Mouse (Mus musculus) liver, postnatal 0 days (tissue): ENCODE data around the gene Ndufab1. TPM values are rescaled to one million over a fixed set of nuclear protein-coding genes. Genes with fewer than 3 reads are reported as not detected.
"Not testable (repeated sequence)": the region's sequence is repeated elsewhere in the genome, so short reads cannot be mapped to it uniquely, and the experiment has no call there.

ENCODE experiments used
- ATAC-seq: fragments of 200-750 bp; cut with Nextera tagmentation; 2 replicates; pipeline ENCODE4 v1.8.0; 2017; ENCODE audit warnings: mild to moderate bottlenecking, moderate library complexity
- DNase-seq: peaks from one replicate; pipeline ENCODE4 v3.0.0-alpha.2; 2016
- H3K27ac ChIP-seq: fragments of 300-500 bp; sonication (generic); 2 replicates; pipeline ENCODE4 v1.5.1; 2014; ENCODE audit warnings: antibody characterized with exemption, moderate library complexity, mild to moderate bottlenecking, low read depth
- H3K27me3 ChIP-seq: fragments of 300-500 bp; sonication (generic); 2 replicates; pipeline ENCODE4 v1.6.1; 2014; ENCODE audit warnings: low read length, control low read depth, mixed read lengths; ENCODE audit not compliant: insufficient read depth
- H3K36me3 ChIP-seq: fragments of 300-500 bp; sonication (generic); replicated peaks from 2 replicates; pipeline ENCODE4 v1.6.1; 2014; ENCODE audit warnings: mild to moderate bottlenecking, control low read depth, low read length, moderate library complexity, mixed read lengths; ENCODE audit not compliant: insufficient read depth
- H3K4me1 ChIP-seq: fragments of 300-500 bp; sonication (generic); 2 replicates; pipeline ENCODE4 v1.6.1; 2014; ENCODE audit warnings: antibody characterized with exemption, mild to moderate bottlenecking, control low read depth; ENCODE audit not compliant: insufficient read depth
- H3K4me2 ChIP-seq: fragments of 300-500 bp; sonication (generic); 2 replicates; pipeline ENCODE4 v1.6.1; 2014; ENCODE audit warnings: low read depth, mild to moderate bottlenecking, low read length, moderate library complexity, mixed read lengths
- H3K4me3 ChIP-seq: fragments of 300-500 bp; sonication (generic); 2 replicates; pipeline ENCODE4 v1.5.1; 2014; ENCODE audit warnings: low read depth, low read length
- H3K9ac ChIP-seq: fragments of 300-500 bp; sonication (generic); replicated peaks from 2 replicates; pipeline ENCODE4 v1.6.1; 2014; ENCODE audit warnings: mild to moderate bottlenecking, moderate library complexity
- H3K9me3 ChIP-seq: fragments of 300-500 bp; sonication (generic); 2 replicates; pipeline ENCODE4 v1.6.1; 2016; ENCODE audit warnings: mild to moderate bottlenecking, control low read depth, low read length, mixed read lengths
- CTCF ChIP-seq: sonication (generic); IDR thresholded peaks from 2 replicates; pipeline ENCODE4 v1.5.1; 2016; ENCODE audit warnings: antibody characterized with exemption, low read depth
- EP300 ChIP-seq: IDR thresholded peaks from 2 replicates; pipeline ENCODE4 v1.6.1; 2016; ENCODE audit warnings: antibody characterized with exemption, low read depth, mild to moderate bottlenecking
- WGBS: fragments of 180-500 bp; shearing (Covaris S2); extraction: QIAGEN DNeasy Blood & Tissue Kit; methylation state at CpG from one replicate; pipeline ENCODE4 v1.1.7; 2014; ENCODE audit not compliant: insufficient replicate concordance; 5-methylcytosine and 5-hydroxymethylcytosine counted together
- polyA plus RNA-seq: library from polyadenylated mRNA; unstranded; fragments of >200 nt; fragmentation: Nextera tagmentation; extraction: Ambion mirVana; gene quantifications from 2 replicates; pipeline ENCODE4 v1.2.1, GENCODE M21; 2015

Ndufab1 gene
- polyA plus RNA-seq, 1 experiment from 2014 or later, result 564 TPM

DNA sequence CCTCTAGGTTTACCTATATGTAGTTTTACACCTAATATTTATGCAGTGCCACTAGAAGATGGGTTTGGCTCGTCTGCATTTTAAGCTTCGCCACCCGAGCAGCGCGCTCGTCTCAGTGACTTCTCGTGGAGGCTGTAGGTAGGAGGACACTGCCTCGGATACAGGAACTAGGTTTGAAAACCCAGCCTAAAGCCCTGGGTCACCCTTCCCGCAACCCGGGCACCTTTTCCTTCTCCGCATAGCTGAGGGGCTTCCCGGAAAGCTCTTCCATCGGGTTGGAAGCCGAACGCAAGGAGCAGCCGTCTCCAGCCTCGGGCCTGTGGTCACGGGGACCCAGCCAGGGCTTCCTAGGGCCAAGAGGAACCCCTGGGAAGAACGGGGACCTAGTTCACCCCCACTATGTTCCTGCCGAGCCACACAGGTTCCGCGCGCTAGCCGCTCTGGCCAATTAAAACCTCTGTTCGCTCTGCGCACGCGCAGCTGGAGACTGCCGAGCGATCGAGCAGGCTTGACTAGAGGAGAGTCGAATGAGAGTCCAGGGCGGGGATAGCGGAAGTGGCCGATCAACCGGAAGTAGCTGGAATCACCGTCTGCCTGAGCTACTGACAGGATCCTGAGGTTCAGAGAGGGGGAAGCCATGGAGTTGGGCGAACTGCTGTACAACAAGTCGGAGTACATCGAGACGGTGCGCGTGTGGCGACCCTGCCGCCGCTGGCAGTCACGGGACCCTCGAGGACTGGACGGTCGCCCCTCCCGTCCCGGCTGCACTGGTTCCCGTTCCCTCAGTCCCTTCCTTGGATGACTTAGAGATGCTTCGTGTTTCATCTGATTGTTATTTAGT lies 31.0 kb upstream of the Ndufab1 start, which contains the start of the genes Palb2 and Dctn5:
Gene Palb2 (minus strand): TSS at position 489 of the 841 bp plus-strand sequence.
Gene Dctn5 (plus strand): TSS at position 545 of the 841 bp plus-strand sequence.
- Histone ChIP-seq H3K4me2 (peak within 1 kb of the TSS; percentile 82), H3K9ac (peak within 1 kb of the TSS; percentile 84), H3K36me3 (peaks cover 30% of the 10 kb centered on the region), H3K4me1 (peaks cover 7% of the 10 kb centered on the region), H3K9me3 (no peaks in the 10 kb centered on the region), H3K4me3 (peak within 1 kb of the TSS; percentile 75), H3K27me3 (no peaks in the 10 kb centered on the region), H3K27ac (peak within 1 kb of the TSS; percentile 75)
- WGBS, result under 1% methylated on average over 54 of the region's 54 CpGs
- DNase-seq (peak; percentile 99), ATAC-seq (peak; percentile 100)
- TF ChIP-seq CTCF, result no peak
- no peak for TF ChIP-seq EP300

DNA sequence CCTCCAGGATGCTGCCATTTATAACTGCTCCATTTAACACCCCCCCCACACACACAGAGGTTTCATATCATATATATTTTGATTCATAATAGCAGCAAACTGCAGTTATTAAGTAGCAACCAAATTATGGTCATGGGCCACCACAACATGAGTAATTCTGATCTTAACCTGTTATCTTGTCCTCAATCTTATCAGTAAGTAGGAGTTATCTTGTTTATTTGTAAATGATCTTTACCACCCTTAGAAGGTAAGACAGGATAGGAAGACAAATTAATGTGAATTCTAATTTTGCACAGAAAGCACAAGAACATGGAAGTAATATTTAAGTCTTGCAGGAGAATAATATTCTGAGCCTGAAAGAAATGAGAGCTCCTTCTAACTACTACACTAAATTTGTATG lies 30.1 kb upstream of the Ndufab1 start:
- TF ChIP-seq EP300, result no peak
- TF ChIP-seq CTCF, result no peak
- H3K9ac ChIP-seq, result peak overlapping the region; percentile 84

DNA sequence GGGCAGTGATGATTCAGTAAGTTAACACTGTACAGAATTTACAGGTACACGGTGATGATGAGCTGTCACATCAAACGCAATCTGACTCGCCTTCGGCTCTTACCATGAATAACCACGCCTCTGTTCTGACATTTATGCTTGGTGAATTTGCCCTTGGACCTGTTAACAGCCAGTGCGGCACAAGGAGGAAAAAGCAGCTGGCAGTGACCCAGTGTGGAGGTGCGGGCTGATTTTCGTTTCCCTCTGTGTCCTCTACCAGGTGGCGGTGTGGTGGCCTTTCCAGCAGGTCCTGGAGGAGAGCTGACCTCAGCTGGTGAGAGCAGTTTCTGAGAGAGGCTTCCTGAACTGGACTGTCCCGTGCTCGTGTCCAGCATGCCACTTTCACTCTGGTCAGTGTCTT lies 25.3 kb upstream of the Ndufab1 start:
- H3K9me3 ChIP-seq, result no peaks in the 10 kb centered on the region
- H3K27ac ChIP-seq, result no peak overlapping the region
- H3K9ac ChIP-seq, result no peak overlapping the region
- peaks cover 2% of the 10 kb centered on the region for H3K4me1 ChIP-seq
- no peak overlapping the region for H3K4me2 ChIP-seq
- H3K36me3 ChIP-seq, result peaks cover 34% of the 10 kb centered on the region
- no peak for TF ChIP-seq CTCF
- no peak for TF ChIP-seq EP300
- DNase-seq (no peak), ATAC-seq (no peak)
- H3K4me3 ChIP-seq, result no peak overlapping the region
- WGBS, result 88% methylated on average over 11 of the region's 11 CpGs
- no peaks in the 10 kb centered on the region for H3K27me3 ChIP-seq

More for the DNA sequence above, 30.1 kb upstream of the Ndufab1 start:
- Histone ChIP-seq H3K36me3 (peaks cover 33% of the 10 kb centered on the region), H3K9me3 (no peaks in the 10 kb centered on the region), H3K4me1 (peaks cover 7% of the 10 kb centered on the region), H3K4me2 (peak overlapping the region; percentile 82), H3K27ac (no peak overlapping the region), H3K27me3 (no peaks in the 10 kb centered on the region), H3K4me3 (peak overlapping the region; percentile 75)
- DNase-seq (no peak), ATAC-seq (no peak)

GRCm38 (mm10) chr7:122125636-122126035 lies 23.9 kb upstream of the Ndufab1 start:
- no peaks in the 10 kb centered on the region for H3K9me3 ChIP-seq
- no peak overlapping the region for H3K9ac ChIP-seq
- H3K4me2 ChIP-seq, result no peak overlapping the region
- H3K4me1 ChIP-seq, result peaks cover 2% of the 10 kb centered on the region; the same call in 1 of the 2 replicates
- H3K27ac ChIP-seq, result no peak overlapping the region
- no peaks in the 10 kb centered on the region for H3K27me3 ChIP-seq
- H3K4me3 ChIP-seq, result no peak overlapping the region
- no peak for DNase-seq
- 82% methylated on average over 8 of the region's 8 CpGs for WGBS
- no peak for ATAC-seq
- peaks cover 37% of the 10 kb centered on the region for H3K36me3 ChIP-seq
- TF ChIP-seq EP300, result no peak
- peak; percentile 20; the same call in 1 of the 2 replicates for TF ChIP-seq CTCF

DNA sequence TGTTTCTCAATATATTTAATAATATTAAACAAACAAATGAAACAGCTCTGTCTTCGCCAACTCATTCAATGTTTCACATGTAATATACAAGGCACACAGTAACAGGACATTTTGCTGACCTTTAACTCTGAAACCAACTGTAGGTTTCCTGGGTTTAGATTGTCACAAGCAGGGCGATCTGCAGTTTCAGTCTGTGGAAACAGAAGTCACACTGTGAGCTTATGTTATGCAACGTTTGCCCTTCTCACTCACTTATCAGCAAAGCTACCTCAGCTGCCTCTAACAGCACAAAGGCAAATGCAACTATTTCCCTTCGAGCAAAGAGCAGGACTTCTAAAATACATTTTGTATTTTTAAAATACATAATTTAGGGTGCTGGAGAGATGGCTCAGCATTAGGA lies 21.8 kb upstream of the Ndufab1 start:
- Histone ChIP-seq H3K27ac (peak overlapping the region; percentile 23; the same call in 1 of the 2 replicates), H3K9ac (no peak overlapping the region), H3K9me3 (no peaks in the 10 kb centered on the region), H3K4me1 (peaks cover 2% of the 10 kb centered on the region; the same call in 1 of the 2 replicates), H3K36me3 (peaks cover 37% of the 10 kb centered on the region), H3K4me3 (no peak overlapping the region), H3K27me3 (no peaks in the 10 kb centered on the region), H3K4me2 (no peak overlapping the region)
- no peak for DNase-seq
- WGBS, result 53% methylated on average over 4 of the region's 4 CpGs
- peak; percentile 56 for ATAC-seq
- TF ChIP-seq CTCF, result no peak
- TF ChIP-seq EP300, result no peak

- 75% methylated on average over 6 of the region's 6 CpGs for WGBS
- no peak overlapping the region for H3K27ac ChIP-seq
Measured at GRCm38 (mm10) chr7:122108206-122108605, 6.5 kb upstream of the Ndufab1 start.

DNA sequence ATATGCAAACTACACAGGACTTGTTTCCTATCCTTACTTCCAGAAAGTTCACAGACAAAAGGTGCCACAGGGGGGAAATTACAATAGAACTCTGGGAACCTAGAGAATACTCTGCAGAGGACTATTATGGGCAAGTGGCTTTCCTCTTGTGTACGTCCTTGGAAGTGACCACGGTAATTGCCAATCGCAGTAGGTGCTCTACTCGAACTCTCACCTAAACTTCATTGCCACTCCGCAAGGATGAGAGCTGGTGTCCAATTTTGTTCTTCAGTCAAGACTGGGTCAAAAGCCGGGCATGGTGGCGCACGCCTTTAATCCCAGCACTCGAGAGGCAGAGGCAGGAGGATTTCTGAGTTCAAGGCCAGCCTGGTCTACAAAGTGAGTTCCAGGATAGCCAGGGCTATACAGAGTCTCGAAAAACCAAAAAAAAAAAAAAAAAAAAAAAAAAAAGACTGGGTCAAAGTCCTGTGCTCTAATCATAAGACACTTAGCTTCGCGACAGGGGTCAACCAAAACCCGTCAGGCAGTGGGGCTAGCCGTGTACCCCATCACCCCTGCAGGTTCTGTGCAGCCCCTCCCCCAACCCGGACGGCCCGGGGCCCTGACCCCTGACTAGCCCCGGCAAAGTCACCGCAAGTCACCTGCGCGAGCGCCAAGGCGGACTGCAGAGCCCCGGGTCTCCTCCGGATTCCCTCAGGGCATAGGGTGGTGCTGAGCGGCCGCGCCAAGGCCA lies 506 bp downstream of the Ndufab1 start:
- Histone ChIP-seq H3K36me3 (peaks cover 12% of the 10 kb centered on the region), H3K9ac (peak overlapping the region; percentile 90), H3K4me2 (peak overlapping the region; percentile 80), H3K4me3 (peak overlapping the region; percentile 85), H3K27ac (peak overlapping the region; percentile 72)
- peak; percentile 72 for DNase-seq
- not testable (repeated sequence) for H3K9me3 ChIP-seq, H3K4me1 ChIP-seq, H3K27me3 ChIP-seq
- 4% methylated on average over 25 of the region's 28 CpGs for WGBS
- ATAC-seq, result peak; percentile 68

More at GRCm38 (mm10) chr7:122108206-122108605, 6.5 kb upstream of the Ndufab1 start:
- no peak for TF ChIP-seq EP300
- no peak for TF ChIP-seq CTCF
- Histone ChIP-seq H3K36me3 (peaks cover 31% of the 10 kb centered on the region), H3K9me3 (no peaks in the 10 kb centered on the region), H3K4me1 (no peaks in the 10 kb centered on the region), H3K9ac (no peak overlapping the region), H3K4me3 (no peak overlapping the region), H3K4me2 (no peak overlapping the region), H3K27me3 (no peaks in the 10 kb centered on the region)
- DNase-seq (no peak), ATAC-seq (no peak)
